Mouse (Mus musculus): Measurements from ENCODE around the gene Nepn. TPM values are rescaled to one million over a fixed set of nuclear protein-coding genes. Genes with fewer than 3 reads are reported as not detected.

Gene Nepn
- total RNA-seq, 2 experiments from 2014 or later = not detected

- no peak for DNase-seq (ENCODE audit: low spot score in 2 of 2)
Measured at GRCm38 (mm10) chr10:52399722-52400121, 10.9 kb downstream of the Nepn start.

GRCm38 (mm10) chr10:52405160-52405559, 16.4 kb downstream of the Nepn start:
- DNase-seq (ENCODE audit: low spot score in 2 of 2) = no peak

GRCm38 (mm10) chr10:52407526-52407925, 18.8 kb downstream of the Nepn start:
- DNase-seq (ENCODE audit: low spot score in 2 of 2) = no peak

- DNase-seq (ENCODE audit: low spot score in 2 of 2) = no peak
Measured at GRCm38 (mm10) chr10:52415020-52415419, 26.2 kb downstream of the Nepn start.

GRCm38 (mm10) chr10:52416458-52416857, 27.7 kb downstream of the Nepn start:
- DNase-seq (ENCODE audit: low spot score in 2 of 2) = no peak

GRCm38 (mm10) chr10:52417299-52417997, 28.7 kb downstream of the Nepn start, which contains the start of gene Nus1:
Gene Nus1 (plus strand): TSS chr10:52417547.
- peak; percentile 96 to 97 for DNase-seq (ENCODE audit: low spot score in 2 of 2)

GRCm38 (mm10) chr10:52417998-52418860, 29.5 kb downstream of the Nepn start:
- no peak for DNase-seq (ENCODE audit: low spot score in 2 of 2)

GRCm38 (mm10) chr10:52418931-52419330, 30.2 kb downstream of the Nepn start:
- no peak for DNase-seq (ENCODE audit: low spot score in 2 of 2)

- DNase-seq (ENCODE audit: low spot score in 2 of 2) = no peak
Measured at GRCm38 (mm10) chr10:52419402-52419801, 30.6 kb downstream of the Nepn start.

GRCm38 (mm10) chr10:52420526-52420925, 31.8 kb downstream of the Nepn start:
- DNase-seq (ENCODE audit: low spot score in 2 of 2) = no peak

- DNase-seq (ENCODE audit: low spot score in 2 of 2) = no peak
Measured at GRCm38 (mm10) chr10:52421716-52422115, 32.9 kb downstream of the Nepn start.

- DNase-seq (ENCODE audit: low spot score in 2 of 2) = no peak
Measured at GRCm38 (mm10) chr10:52423097-52423496, 34.3 kb downstream of the Nepn start.

- DNase-seq (ENCODE audit: low spot score in 2 of 2) = no peak
Measured at GRCm38 (mm10) chr10:52426314-52426980, 37.7 kb downstream of the Nepn start.

- DNase-seq (ENCODE audit: low spot score in 2 of 2) = no peak
Measured at GRCm38 (mm10) chr10:52427634-52428415, 39.1 kb downstream of the Nepn start.

GRCm38 (mm10) chr10:52430953-52431352, 42.2 kb downstream of the Nepn start:
- DNase-seq (ENCODE audit: low spot score in 2 of 2) = no peak

GRCm38 (mm10) chr10:52434836-52435235, 46.1 kb downstream of the Nepn start:
- no peak for DNase-seq (ENCODE audit: low spot score in 2 of 2)

Other genes with a start within 250 kb of the Nepn start
- not detected for gene Ros1, start 193.7 kb upstream of the Nepn start, total RNA-seq (2021)
- 1 to 10 TPM; 4.8 to 5.5 TPM for gene Dcbld1, start 155.4 kb upstream of the Nepn start, total RNA-seq (2021)
- not detected for gene Gm26741, start 30.2 kb upstream of the Nepn start, total RNA-seq (2021)
- 10 to 100 TPM; 40.7 to 41.3 TPM for gene Gopc, start 6.8 kb upstream of the Nepn start, total RNA-seq (2021)
- 10 to 100 TPM; 63.8 to 66.3 TPM for gene Nus1, start 28.6 kb downstream of the Nepn start, total RNA-seq (2021)

Data from left cerebral cortex, adult 18-20 months (tissue).